Mouse (Mus musculus): ENCODE data around the gene Svs1. TPM values are rescaled to one million over a fixed set of nuclear protein-coding genes. Genes with fewer than 3 reads are reported as not detected.

Svs1 gene
- polyA plus RNA-seq, 1 experiment = not detected

GRCm38 (mm10) chr6:48967868-48968267 lies 18.8 kb upstream of the Svs1 start:
- TF ChIP-seq SRF (IDR thresholded peaks at IDR 0.05; ENCODE audit: control insufficient read depth, insufficient read length, low read depth) = no peak
- TF ChIP-seq TCF12 (IDR thresholded peaks at IDR 0.05; ENCODE audit: insufficient read depth, poor library complexity, severe bottlenecking) = no peak
- TF ChIP-seq POLR2A (IDR thresholded peaks at IDR 0.05; ENCODE audit: insufficient read length, low read depth) = no peak
- no peak for TF ChIP-seq POLR2AphosphoS2 (IDR thresholded peaks at IDR 0.05; ENCODE audit: insufficient read length, low read depth)
- no peak for TF ChIP-seq MYOD1 (IDR thresholded peaks at IDR 0.05; ENCODE audit: control insufficient read depth in 1 of 3, insufficient read length in 2 of 3, low read depth in 2 of 3)
- TF ChIP-seq USF1 (IDR thresholded peaks at IDR 0.05; ENCODE audit: low read depth) = no peak
- TF ChIP-seq MAX (IDR thresholded peaks at IDR 0.05; ENCODE audit: low read depth) = no peak
- no peak for TF ChIP-seq CEBPB (IDR thresholded peaks at IDR 0.05; ENCODE audit: insufficient read depth, poor library complexity, severe bottlenecking)
- TF ChIP-seq E2F4 (IDR thresholded peaks at IDR 0.05; ENCODE audit: insufficient read depth) = no peak
- TF ChIP-seq REST (IDR thresholded peaks at IDR 0.05; ENCODE audit: insufficient read depth, insufficient read length) = no peak
- TF ChIP-seq TCF3 (IDR thresholded peaks at IDR 0.05; ENCODE audit: insufficient read length, low read depth) = no peak
- TF ChIP-seq MYOG (IDR thresholded peaks at IDR 0.05; ENCODE audit: control insufficient read depth in 1 of 3, insufficient read depth in 1 of 3, insufficient read length in 2 of 3, low read depth in 2 of 3) = no peak
- H3K4me2 ChIP-seq (ENCODE audit: low read depth) = no peak overlapping the region
- H3K36me3 ChIP-seq (ENCODE audit: control insufficient read depth, insufficient read depth) = no peaks in the 10 kb centered on the region
- no peak overlapping the region for H3K4me3 ChIP-seq
- H3ac ChIP-seq (ENCODE audit: control insufficient read depth, insufficient read length) = no peak overlapping the region
- no peaks in the 10 kb centered on the region for H3K27me3 ChIP-seq (ENCODE audit: control insufficient read depth, insufficient read depth, insufficient read length)
- H3K79me2 ChIP-seq (ENCODE audit: control insufficient read depth, insufficient read depth) = no peaks in the 10 kb centered on the region

DNA sequence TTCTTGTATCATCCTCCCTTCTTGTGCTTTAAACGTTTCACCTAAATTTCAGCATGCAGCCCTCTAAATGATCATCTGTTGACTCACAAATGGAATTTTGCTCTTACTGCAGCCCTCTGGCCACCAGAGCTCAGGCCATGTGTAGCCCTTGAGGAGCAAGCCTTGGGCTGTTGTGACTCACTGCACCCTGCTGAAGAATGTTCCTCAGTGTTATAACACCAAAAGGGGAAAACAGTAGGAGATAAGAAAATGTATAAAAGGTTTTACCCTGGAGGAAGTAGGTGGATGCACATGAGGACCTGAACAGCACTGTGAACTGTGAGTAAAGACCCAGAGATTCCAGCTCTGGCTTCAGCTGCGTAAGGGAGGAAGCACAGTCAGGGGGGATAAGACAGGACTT lies 12.0 kb upstream of the Svs1 start, which contains the start of gene Doxl2:
Gene Doxl2, plus strand, starts transcription at position 301 of the 400 bp plus-strand sequence.
- H3K36me3 ChIP-seq (ENCODE audit: control insufficient read depth, insufficient read depth) = no peaks in the 10 kb centered on the region

GRCm38 (mm10) chr6:48979616-48980015 lies 7.0 kb upstream of the Svs1 start:
- Histone ChIP-seq H3K4me2 (ENCODE audit: low read depth) (no peak overlapping the region), H3K27me3 (ENCODE audit: control insufficient read depth, insufficient read depth, insufficient read length) (no peaks in the 10 kb centered on the region), H3K79me2 (ENCODE audit: control insufficient read depth, insufficient read depth) (no peaks in the 10 kb centered on the region), H3ac (ENCODE audit: control insufficient read depth, insufficient read length) (no peak overlapping the region), H3K36me3 (ENCODE audit: control insufficient read depth, insufficient read depth) (no peaks in the 10 kb centered on the region), H3K4me3 (no peak overlapping the region)
- TF ChIP-seq E2F4 (IDR thresholded peaks at IDR 0.05; ENCODE audit: insufficient read depth) (no peak), MAX (IDR thresholded peaks at IDR 0.05; ENCODE audit: low read depth) (no peak), MYOD1 (IDR thresholded peaks at IDR 0.05; ENCODE audit: control insufficient read depth in 1 of 3, insufficient read length in 2 of 3, low read depth in 2 of 3) (no peak), TCF12 (IDR thresholded peaks at IDR 0.05; ENCODE audit: insufficient read depth, poor library complexity, severe bottlenecking) (no peak), MYOG (IDR thresholded peaks at IDR 0.05; ENCODE audit: control insufficient read depth in 1 of 3, insufficient read depth in 1 of 3, insufficient read length in 2 of 3, low read depth in 2 of 3) (no peak), SRF (IDR thresholded peaks at IDR 0.05; ENCODE audit: control insufficient read depth, insufficient read length, low read depth) (no peak), CEBPB (IDR thresholded peaks at IDR 0.05; ENCODE audit: insufficient read depth, poor library complexity, severe bottlenecking) (no peak), REST (IDR thresholded peaks at IDR 0.05; ENCODE audit: insufficient read depth, insufficient read length) (no peak), USF1 (IDR thresholded peaks at IDR 0.05; ENCODE audit: low read depth) (no peak), POLR2AphosphoS2 (IDR thresholded peaks at IDR 0.05; ENCODE audit: insufficient read length, low read depth) (no peak), TCF3 (IDR thresholded peaks at IDR 0.05; ENCODE audit: insufficient read length, low read depth) (no peak)

More for the DNA sequence above, 12.0 kb upstream of the Svs1 start, which contains the start of gene Doxl2:
- H3K27me3 ChIP-seq (ENCODE audit: control insufficient read depth, insufficient read depth, insufficient read length) = no peaks in the 10 kb centered on the region
- no peak for TF ChIP-seq REST (IDR thresholded peaks at IDR 0.05; ENCODE audit: insufficient read depth, insufficient read length)
- TF ChIP-seq TCF3 (IDR thresholded peaks at IDR 0.05; ENCODE audit: insufficient read length, low read depth) = no peak
- TF ChIP-seq E2F4 (IDR thresholded peaks at IDR 0.05; ENCODE audit: insufficient read depth) = no peak
- TF ChIP-seq TCF12 (IDR thresholded peaks at IDR 0.05; ENCODE audit: insufficient read depth, poor library complexity, severe bottlenecking) = no peak
- no peak for TF ChIP-seq POLR2A (IDR thresholded peaks at IDR 0.05; ENCODE audit: insufficient read length, low read depth)
- TF ChIP-seq MYOD1 (IDR thresholded peaks at IDR 0.05; ENCODE audit: control insufficient read depth in 1 of 3, insufficient read length in 2 of 3, low read depth in 2 of 3) = no peak
- no peak for TF ChIP-seq USF1 (IDR thresholded peaks at IDR 0.05; ENCODE audit: low read depth)
- TF ChIP-seq MAX (IDR thresholded peaks at IDR 0.05; ENCODE audit: low read depth) = no peak
- TF ChIP-seq SRF (IDR thresholded peaks at IDR 0.05; ENCODE audit: control insufficient read depth, insufficient read length, low read depth) = no peak
- TF ChIP-seq MYOG (IDR thresholded peaks at IDR 0.05; ENCODE audit: control insufficient read depth in 1 of 3, insufficient read depth in 1 of 3, insufficient read length in 2 of 3, low read depth in 2 of 3) = no peak
- TF ChIP-seq CEBPB (IDR thresholded peaks at IDR 0.05; ENCODE audit: insufficient read depth, poor library complexity, severe bottlenecking) = no peak
- TF ChIP-seq POLR2AphosphoS2 (IDR thresholded peaks at IDR 0.05; ENCODE audit: insufficient read length, low read depth) = no peak
- no peak within 1 kb of the TSS for H3K4me3 ChIP-seq
- no peak within 1 kb of the TSS for H3ac ChIP-seq (ENCODE audit: control insufficient read depth, insufficient read length)
- H3K4me2 ChIP-seq (ENCODE audit: low read depth) = no peak within 1 kb of the TSS
- H3K79me2 ChIP-seq (ENCODE audit: control insufficient read depth, insufficient read depth) = no peaks in the 10 kb centered on the region

GRCm38 (mm10) chr6:48982305-48982704 lies 4.4 kb upstream of the Svs1 start:
- H3K27me3 ChIP-seq (ENCODE audit: control insufficient read depth, insufficient read depth, insufficient read length) = no peaks in the 10 kb centered on the region
- no peaks in the 10 kb centered on the region for H3K79me2 ChIP-seq (ENCODE audit: control insufficient read depth, insufficient read depth)
- H3ac ChIP-seq (ENCODE audit: control insufficient read depth, insufficient read length) = no peak overlapping the region
- H3K4me2 ChIP-seq (ENCODE audit: low read depth) = no peak overlapping the region
- H3K4me3 ChIP-seq = no peak overlapping the region
- no peak for TF ChIP-seq CEBPB (IDR thresholded peaks at IDR 0.05; ENCODE audit: insufficient read depth, poor library complexity, severe bottlenecking)
- TF ChIP-seq MAX (IDR thresholded peaks at IDR 0.05; ENCODE audit: low read depth) = no peak
- TF ChIP-seq MYOG (IDR thresholded peaks at IDR 0.05; ENCODE audit: control insufficient read depth in 1 of 3, insufficient read depth in 1 of 3, insufficient read length in 2 of 3, low read depth in 2 of 3) = no peak
- TF ChIP-seq POLR2A (IDR thresholded peaks at IDR 0.05; ENCODE audit: insufficient read length, low read depth) = no peak
- H3K36me3 ChIP-seq (ENCODE audit: control insufficient read depth, insufficient read depth) = no peaks in the 10 kb centered on the region

- no peak overlapping the region for H3ac ChIP-seq (ENCODE audit: control insufficient read depth, insufficient read length)
- H3K4me2 ChIP-seq (ENCODE audit: low read depth) = no peak overlapping the region
- TF ChIP-seq TCF3 (IDR thresholded peaks at IDR 0.05; ENCODE audit: insufficient read length, low read depth) = no peak
- TF ChIP-seq E2F4 (IDR thresholded peaks at IDR 0.05; ENCODE audit: insufficient read depth) = no peak
- no peak for TF ChIP-seq CEBPB (IDR thresholded peaks at IDR 0.05; ENCODE audit: insufficient read depth, poor library complexity, severe bottlenecking)
- no peak for TF ChIP-seq POLR2A (IDR thresholded peaks at IDR 0.05; ENCODE audit: insufficient read length, low read depth)
- TF ChIP-seq SRF (IDR thresholded peaks at IDR 0.05; ENCODE audit: control insufficient read depth, insufficient read length, low read depth) = no peak
- no peak for TF ChIP-seq REST (IDR thresholded peaks at IDR 0.05; ENCODE audit: insufficient read depth, insufficient read length)
- TF ChIP-seq MAX (IDR thresholded peaks at IDR 0.05; ENCODE audit: low read depth) = no peak
- TF ChIP-seq USF1 (IDR thresholded peaks at IDR 0.05; ENCODE audit: low read depth) = no peak
- TF ChIP-seq POLR2AphosphoS2 (IDR thresholded peaks at IDR 0.05; ENCODE audit: insufficient read length, low read depth) = no peak
- no peak for TF ChIP-seq MYOG (IDR thresholded peaks at IDR 0.05; ENCODE audit: control insufficient read depth in 1 of 3, insufficient read depth in 1 of 3, insufficient read length in 2 of 3, low read depth in 2 of 3)
- no peak for TF ChIP-seq MYOD1 (IDR thresholded peaks at IDR 0.05; ENCODE audit: control insufficient read depth in 1 of 3, insufficient read length in 2 of 3, low read depth in 2 of 3)
- TF ChIP-seq TCF12 (IDR thresholded peaks at IDR 0.05; ENCODE audit: insufficient read depth, poor library complexity, severe bottlenecking) = no peak
- H3K4me3 ChIP-seq = no peak overlapping the region
- H3K79me2 ChIP-seq (ENCODE audit: control insufficient read depth, insufficient read depth) = no peaks in the 10 kb centered on the region
- peaks cover 5% of the 10 kb centered on the region for H3K27me3 ChIP-seq (ENCODE audit: control insufficient read depth, insufficient read depth, insufficient read length)
- no peaks in the 10 kb centered on the region for H3K36me3 ChIP-seq (ENCODE audit: control insufficient read depth, insufficient read depth)
These were observed 3.3 kb downstream of the Svs1 start for GRCm38 (mm10) chr6:48989971-48990370.

Data from myocyte (in vitro differentiated cells).